Mouse (Mus musculus) embryo, embryonic 10 days (tissue): ENCODE measurements around the gene C9orf72.
A peak's percentile ranks its signal among the peaks of the same experiment; 100 is the strongest.
"Not testable (repeated sequence)": the region's sequence is repeated elsewhere in the genome, so short reads cannot be mapped to it uniquely, and the experiment has no call there.

Experiments
- DNase-seq: peaks from one replicate; pipeline ENCODE4 v3.0.0-alpha.2; 2015; ENCODE audit warnings: low spot score

The C9orf72 gene

DNA sequence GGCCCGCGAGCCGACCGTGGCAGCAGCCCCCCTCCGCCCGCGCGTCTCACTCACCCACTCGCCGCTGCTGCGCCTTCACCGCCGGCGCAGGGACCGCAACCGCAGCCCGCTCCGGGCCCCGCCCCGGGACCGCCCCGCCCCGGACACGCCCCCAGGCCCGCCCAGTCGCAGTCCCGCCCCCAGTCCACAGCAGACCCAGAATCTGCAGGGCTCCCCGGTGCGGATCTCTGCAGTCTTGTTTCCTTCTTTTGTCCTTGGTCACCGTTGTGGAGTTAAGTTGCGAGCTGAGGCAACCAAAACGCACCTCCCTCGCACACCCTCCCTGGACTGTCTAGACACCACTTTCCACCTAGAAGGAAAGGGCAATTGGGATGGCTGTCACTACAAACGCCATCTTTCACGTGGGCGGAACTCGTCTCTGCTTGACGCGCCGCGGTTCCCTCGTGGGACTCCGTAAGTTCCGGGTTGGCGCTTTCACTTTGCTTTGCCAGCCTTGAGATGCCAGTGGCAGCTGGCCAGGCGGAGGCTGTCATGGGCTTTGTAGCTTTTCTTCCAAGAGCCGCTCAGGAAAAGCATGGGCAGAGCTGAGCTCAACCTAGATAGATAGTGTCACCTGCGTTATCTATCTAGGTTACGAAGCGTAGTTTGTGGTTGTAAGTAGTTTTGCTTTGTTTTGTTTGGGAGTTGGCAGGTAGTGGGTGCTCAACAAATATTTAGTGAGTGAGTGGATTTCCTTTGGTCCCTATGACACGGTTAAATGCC, at the start of gene C9orf72:
Gene C9orf72, minus strand, starts transcription at position 442 of the 762 bp plus-strand sequence.
- DNase-seq: peak; percentile 97

- DNase-seq: no peak
Observed at GRCm38 (mm10) chr4:35259006-35259405, 33.0 kb upstream of the C9orf72 start.

DNA sequence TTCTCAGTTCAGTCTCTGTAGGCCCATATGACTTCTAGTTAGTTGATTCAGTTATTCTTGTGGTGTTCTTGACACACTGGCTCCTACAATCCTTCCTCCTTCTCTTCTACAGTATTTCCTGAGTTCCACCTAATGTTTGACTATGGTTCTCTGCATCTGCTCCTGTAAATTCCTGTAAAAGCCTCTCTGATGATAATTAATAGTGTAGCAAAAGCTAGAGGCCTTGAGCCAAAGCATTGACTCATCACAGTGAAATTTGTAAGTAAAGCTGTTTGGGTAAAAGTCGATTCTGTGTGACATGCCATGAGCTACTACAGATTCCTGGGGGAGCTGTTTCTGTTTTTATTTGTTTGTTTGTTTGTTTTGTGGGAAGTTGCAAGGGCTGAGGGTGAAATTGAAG, 18.0 kb upstream of the C9orf72 start:
- no peak for DNase-seq

- no peak for DNase-seq
Observed at GRCm38 (mm10) chr4:35241735-35242134, 15.8 kb upstream of the C9orf72 start.

DNA sequence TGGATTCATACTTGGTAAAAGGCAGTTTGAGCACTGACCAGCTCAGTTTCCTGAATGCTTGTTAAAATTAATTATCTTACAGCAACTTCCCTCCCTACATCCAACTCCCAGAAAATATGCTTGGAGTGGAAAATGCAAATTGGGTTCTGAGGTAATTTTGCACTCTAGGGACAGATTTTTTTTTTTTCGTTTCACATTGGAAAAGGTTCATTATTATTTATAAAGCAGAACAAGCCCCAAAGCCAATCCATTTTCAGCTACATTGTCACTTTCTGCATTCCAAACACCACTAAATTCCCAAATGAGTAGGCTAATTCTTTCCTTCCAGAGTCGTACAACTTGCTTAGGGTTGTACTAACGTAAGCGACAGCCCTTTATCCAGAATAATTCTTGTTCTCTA, 12.7 kb upstream of the C9orf72 start:
- no peak for DNase-seq

- not testable (repeated sequence) for DNase-seq
Observed at GRCm38 (mm10) chr4:35238240-35238639, 12.3 kb upstream of the C9orf72 start.

GRCm38 (mm10) chr4:35236313-35236712, 10.3 kb upstream of the C9orf72 start:
- DNase-seq: no peak

DNA sequence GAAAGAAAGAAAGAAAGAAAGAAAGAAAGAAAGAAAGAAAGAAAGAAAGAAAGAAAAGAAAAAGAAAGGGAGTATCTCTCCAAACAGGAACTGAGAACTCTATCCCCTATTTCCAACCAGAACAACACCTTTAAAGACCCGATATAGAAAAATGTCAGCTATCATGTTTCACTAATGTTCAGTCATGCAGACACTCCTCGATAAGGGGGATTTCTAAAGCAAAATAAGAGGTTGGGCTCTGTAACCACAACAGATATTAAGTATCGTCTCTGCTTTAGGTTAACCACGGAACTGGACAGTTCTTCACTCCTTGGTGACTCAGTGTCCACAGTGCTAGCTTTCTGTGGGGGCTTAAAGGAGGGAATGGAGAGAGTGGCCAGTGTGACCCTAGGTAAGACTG, 2.3 kb upstream of the C9orf72 start:
- DNase-seq: no peak

DNA sequence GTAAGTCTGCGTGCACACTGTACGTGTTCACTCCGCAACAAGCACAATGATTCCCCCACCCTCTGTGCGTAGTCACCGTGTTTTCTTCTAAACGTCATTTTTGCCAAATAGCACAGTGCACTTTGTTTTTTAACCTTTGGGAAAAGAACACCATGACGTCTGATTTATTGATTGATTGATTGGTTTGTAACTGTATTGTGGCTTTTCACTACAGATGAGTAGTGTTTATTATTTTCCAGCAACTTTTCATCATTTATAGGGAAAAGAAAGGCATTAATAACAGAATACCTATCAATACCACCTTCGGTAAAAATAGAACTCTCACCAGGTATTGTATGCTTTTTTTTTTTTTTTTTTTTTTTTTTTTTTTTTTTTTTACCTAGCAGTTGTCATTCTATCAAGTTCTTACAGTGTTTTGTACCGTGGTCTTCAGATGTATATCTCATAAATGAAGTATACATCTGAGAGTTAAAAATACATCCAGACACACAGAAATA, 569 bp upstream of the C9orf72 start:
- DNase-seq: no peak

DNA sequence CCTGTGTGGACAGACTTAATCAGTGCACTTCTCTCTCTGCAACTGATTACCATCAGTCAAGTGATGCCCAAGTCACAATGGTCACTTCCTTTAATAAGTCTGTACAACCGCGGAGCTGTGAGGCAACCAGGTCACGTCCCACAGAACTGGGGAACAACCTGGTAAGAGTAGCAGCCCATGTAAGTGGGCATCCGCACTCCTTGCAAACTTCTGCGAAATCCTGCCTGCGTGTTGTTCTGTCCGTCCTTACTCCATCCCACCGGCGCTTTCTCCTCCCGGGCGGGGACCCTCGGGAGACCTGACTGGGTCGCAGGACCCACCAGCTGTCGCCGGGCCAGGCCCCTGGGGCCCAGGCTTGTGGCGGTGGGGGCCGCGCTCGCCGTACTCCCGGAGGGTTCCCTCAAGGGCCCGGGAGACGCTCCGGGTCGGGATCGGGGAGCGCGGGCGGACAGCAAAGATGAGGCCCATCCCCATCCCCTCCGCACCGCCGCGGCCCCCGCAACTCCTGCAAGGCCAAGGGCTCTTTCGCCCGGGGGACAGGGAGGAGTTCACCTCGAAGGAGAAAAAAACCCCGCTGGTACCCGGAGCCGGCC, 738 bp downstream of the C9orf72 start:
- DNase-seq: peak; percentile 43

GRCm38 (mm10) chr4:35224101-35224500, 1.9 kb downstream of the C9orf72 start:
- DNase-seq: no peak

- DNase-seq: no peak
Observed at GRCm38 (mm10) chr4:35223376-35223988, 2.5 kb downstream of the C9orf72 start.

GRCm38 (mm10) chr4:35221903-35222302, 4.1 kb downstream of the C9orf72 start:
- DNase-seq: no peak

DNA sequence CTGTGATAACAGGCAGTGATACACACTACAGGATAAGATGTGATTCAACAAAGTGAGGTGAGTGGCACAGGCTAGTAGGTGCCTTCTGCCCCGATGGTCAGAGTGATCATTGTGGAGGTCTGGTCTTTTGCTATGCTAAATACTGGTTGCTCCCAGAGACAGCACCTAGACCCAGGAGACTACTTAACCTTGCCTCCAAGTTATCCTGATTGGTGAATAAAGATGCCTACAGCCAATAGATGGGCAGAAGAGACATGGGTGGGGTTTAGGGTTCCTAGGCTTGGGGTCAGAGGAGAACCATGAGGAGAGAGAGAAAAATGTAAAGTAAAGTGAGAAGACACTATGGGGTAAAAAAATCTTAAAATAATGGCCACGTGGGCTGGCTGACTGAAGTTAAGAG, 4.8 kb downstream of the C9orf72 start:
- no peak for DNase-seq

- DNase-seq: no peak
Observed at GRCm38 (mm10) chr4:35220108-35220731, 5.8 kb downstream of the C9orf72 start.

GRCm38 (mm10) chr4:35204659-35205058, 21.3 kb downstream of the C9orf72 start:
- no peak for DNase-seq

DNA sequence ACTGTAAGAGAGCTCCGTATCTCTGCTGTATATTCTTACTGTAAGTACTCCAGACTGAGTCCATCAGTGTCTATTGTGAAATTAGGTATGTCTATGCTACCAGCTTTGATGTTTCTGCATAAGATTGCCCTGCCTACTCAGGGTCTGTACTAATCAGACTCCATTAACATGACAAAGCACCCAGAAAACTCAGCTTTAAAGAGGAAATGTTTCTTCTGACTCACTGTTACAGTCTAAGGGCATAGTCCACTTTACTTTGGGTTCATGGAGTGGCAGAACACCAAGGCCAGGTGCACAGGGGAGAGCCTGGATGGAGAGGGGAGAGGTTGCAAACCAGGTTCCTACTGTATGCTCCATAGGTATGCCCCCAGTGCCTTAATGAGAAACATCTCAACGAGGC, 22.3 kb downstream of the C9orf72 start:
- DNase-seq: no peak

GRCm38 (mm10) chr4:35201700-35202099, 24.3 kb downstream of the C9orf72 start:
- DNase-seq: no peak

DNA sequence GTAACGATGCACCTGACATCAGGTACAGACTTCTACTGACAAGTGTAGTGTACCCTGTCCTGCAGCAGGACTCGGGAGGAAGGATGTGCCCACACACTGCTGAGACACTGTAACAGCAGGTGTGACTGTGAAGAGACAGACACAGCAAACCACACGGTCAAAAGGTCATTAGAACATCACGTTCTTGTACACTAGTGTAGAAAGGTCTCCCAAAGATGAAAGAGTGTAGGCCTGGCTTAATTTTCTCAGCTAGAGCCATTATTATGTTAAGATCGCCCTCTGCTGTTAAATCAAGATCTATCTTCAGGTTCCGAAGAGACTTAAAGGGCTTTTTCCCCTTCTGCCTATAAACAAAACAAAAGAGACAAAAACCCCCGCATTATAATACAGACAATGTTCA, 33.2 kb downstream of the C9orf72 start:
- DNase-seq: peak; percentile 43

DNA sequence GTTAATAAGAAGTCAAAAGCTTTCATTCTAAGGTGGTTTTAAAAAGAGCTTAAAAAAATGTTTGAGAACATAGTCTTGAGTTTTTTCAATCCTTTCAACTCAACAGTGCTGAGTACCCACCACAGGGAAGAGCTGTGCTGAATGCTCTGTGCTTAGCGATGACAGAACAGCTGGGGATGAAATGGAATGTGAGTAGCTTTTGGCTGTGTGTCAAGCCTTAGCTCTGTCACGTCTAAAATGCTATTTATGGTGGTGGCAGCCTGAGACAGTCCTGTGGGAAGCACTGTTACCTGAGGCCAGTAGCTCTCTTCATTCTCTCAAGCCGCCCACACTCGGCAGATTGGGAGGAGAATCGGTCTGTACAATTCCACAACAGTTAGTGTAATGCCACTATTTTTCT, 36.2 kb downstream of the C9orf72 start:
- no peak for DNase-seq

GRCm38 (mm10) chr4:35187617-35188326, 38.2 kb downstream of the C9orf72 start:
- DNase-seq: no peak
